Mouse (Mus musculus): Measurements from ENCODE around the gene Ptgds. TPM values are rescaled to one million over a fixed set of nuclear protein-coding genes. Genes with fewer than 3 reads are reported as not detected.
A peak's percentile ranks its signal among the peaks of the same experiment; 100 is the strongest.

Ptgds gene
- total RNA-seq, 1 experiment from 2014 or later: not detected

GRCm38 (mm10) chr2:25422587-25423410 is 47.0 kb downstream of the Ptgds start, which contains the start of gene Fut7:
Gene Fut7, plus strand, starts transcription at chr2:25423267.
- ATAC-seq (replicated peaks; ENCODE audit: low read depth, poor library complexity, severe bottlenecking): peak; percentile 67

GRCm38 (mm10) chr2:25421896-25422295 is 48.0 kb downstream of the Ptgds start:
- ATAC-seq (replicated peaks; ENCODE audit: low read depth, poor library complexity, severe bottlenecking): 0 out of 2 replicates have a peak, but pooled peaks have one; percentile 19

GRCm38 (mm10) chr2:25417426-25417825 is 52.4 kb downstream of the Ptgds start:
- no peak for ATAC-seq (replicated peaks; ENCODE audit: low read depth, poor library complexity, severe bottlenecking)

Other genes with a start within 250 kb of the Ptgds start
- gene Tubb4b, start 245.3 kb downstream of the Ptgds start, total RNA-seq (2017): 486 and 513 TPM in 2 replicates
- not detected in 2 replicates for gene Slc34a3, start 235.7 kb downstream of the Ptgds start, total RNA-seq (2017)
- gene Rnf224, start 233.3 kb downstream of the Ptgds start, total RNA-seq (2017): not detected in 2 replicates
- gene Rnf208, start 227.8 kb downstream of the Ptgds start, total RNA-seq (2017): 0.37 and 0.82 TPM in 2 replicates
- not detected in 2 replicates for gene Cysrt1, start 227.6 kb downstream of the Ptgds start, total RNA-seq (2017)
- gene AL732309.1, start 223.2 kb downstream of the Ptgds start, total RNA-seq (2017): 0.50 and 0.87 TPM in 2 replicates
- 11.3 and 13.0 TPM in 2 replicates for gene Tmem203, start 214.6 kb downstream of the Ptgds start, total RNA-seq (2017)
- gene Tprn, start 207.4 kb downstream of the Ptgds start, total RNA-seq (2017): 12.4 and 17.0 TPM in 2 replicates
- 65.1 and 73.3 TPM in 2 replicates for gene Ssna1, start 197.6 kb downstream of the Ptgds start, total RNA-seq (2017)
- gene Anapc2, start 197.6 kb downstream of the Ptgds start, total RNA-seq (2017): 35.1 and 53.1 TPM in 2 replicates
- gene Tmem210, start 181.9 kb downstream of the Ptgds start, total RNA-seq (2017): not detected in 2 replicates
- gene Lrrc26, start 180.1 kb downstream of the Ptgds start, total RNA-seq (2017): not detected in 2 replicates
- gene Grin1, start 150.9 kb downstream of the Ptgds start, total RNA-seq (2017): not detected in 2 replicates
- gene Man1b1, start 137.7 kb downstream of the Ptgds start, total RNA-seq (2017): 40.8 and 41.3 TPM in 2 replicates
- gene Dpp7, start 113.7 kb downstream of the Ptgds start, total RNA-seq (2017): 13.3 and 19.2 TPM in 2 replicates
- 8.5 and 8.9 TPM in 2 replicates for gene Uap1l1, start 104.4 kb downstream of the Ptgds start, total RNA-seq (2017)
- 15.1 and 17.4 TPM in 2 replicates for gene Sapcd2, start 97.7 kb downstream of the Ptgds start, total RNA-seq (2017)
- not detected in 2 replicates for gene Entpd2, start 74.2 kb downstream of the Ptgds start, total RNA-seq (2017)
- gene Npdc1, start 70.7 kb downstream of the Ptgds start, total RNA-seq (2017): 0.64 TPM in 1 of 2 replicates, not detected in the other
- 23.5 and 27.8 TPM in 2 replicates for gene Fut7, start 46.8 kb downstream of the Ptgds start, total RNA-seq (2017)
- 31.5 and 49.9 TPM in 2 replicates for gene Abca2, start 41.3 kb downstream of the Ptgds start, total RNA-seq (2017)
- not detected in 2 replicates for gene Clic3, start 13.2 kb downstream of the Ptgds start, total RNA-seq (2017)
- 19.8 and 29.1 TPM in 2 replicates for gene Paxx, start 9.0 kb downstream of the Ptgds start, total RNA-seq (2017)
- not detected in 2 replicates for gene Lcn12, start 23.9 kb upstream of the Ptgds start, total RNA-seq (2017)
- gene Fbxw5, start 30.7 kb upstream of the Ptgds start, total RNA-seq (2017): 16.6 and 21.4 TPM in 2 replicates
- 0.19 and 2.7 TPM in 2 replicates for gene C8g, start 31.7 kb upstream of the Ptgds start, total RNA-seq (2017)
- gene Traf2, start 76.9 kb upstream of the Ptgds start, total RNA-seq (2017): 11.5 and 15.8 TPM in 2 replicates
- 57.2 and 84.7 TPM in 2 replicates for gene Edf1, start 87.8 kb upstream of the Ptgds start, total RNA-seq (2017)
- gene Mamdc4, start 104.8 kb upstream of the Ptgds start, total RNA-seq (2017): 3.4 TPM in 1 of 2 replicates, not detected in the other
- gene Phpt1, start 105.2 kb upstream of the Ptgds start, total RNA-seq (2017): 33.5 and 40.8 TPM in 2 replicates
- 0.55 TPM in 1 of 2 replicates, not detected in the other for gene Ajm1, start 111.7 kb upstream of the Ptgds start, total RNA-seq (2017)
- 78.2 and 83.9 TPM in 2 replicates for gene Rabl6, start 138.5 kb upstream of the Ptgds start, total RNA-seq (2017)
- not detected in 2 replicates for gene Ccdc183, start 147.6 kb upstream of the Ptgds start, total RNA-seq (2017)
- 6.4 and 23.9 TPM in 2 replicates for gene Tmem141, start 152.0 kb upstream of the Ptgds start, total RNA-seq (2017)
- gene Fcna, start 158.0 kb upstream of the Ptgds start, total RNA-seq (2017): 1.6 and 2.4 TPM in 2 replicates
- gene Lcn8, start 183.1 kb upstream of the Ptgds start, total RNA-seq (2017): not detected in 2 replicates
- not detected in 2 replicates for gene Lcn5, start 187.9 kb upstream of the Ptgds start, total RNA-seq (2017)
- not detected in 2 replicates for gene Lcn6, start 206.7 kb upstream of the Ptgds start, total RNA-seq (2017)
- gene Lcn10, start 212.7 kb upstream of the Ptgds start, total RNA-seq (2017): not detected in 2 replicates
- gene Obp2a, start 230.0 kb upstream of the Ptgds start, total RNA-seq (2017): not detected in 2 replicates
- 7.8 and 9.7 TPM in 2 replicates for gene Bmyc, start 236.7 kb upstream of the Ptgds start, total RNA-seq (2017)